Mouse (Mus musculus) cerebellum, adult 2 months (tissue): ENCODE results near the gene Fam174b.

Experiments
- CTCF ChIP-seq: fragments of 200-500 bp; IDR thresholded peaks from 2 replicates; pipeline ENCODE4 v1.5.1; 2011; ENCODE audit warnings: low read depth, mild to moderate bottlenecking, control low read depth, low read length, moderate library complexity, borderline replicate concordance; ENCODE audit not compliant: insufficient read depth
- POLR2A ChIP-seq: fragments of 200-500 bp; IDR thresholded peaks from 2 replicates; pipeline ENCODE4 v1.6.1; 2011; ENCODE audit warnings: low read length, control low read depth, borderline replicate concordance; ENCODE audit not compliant: insufficient read depth

DNA sequence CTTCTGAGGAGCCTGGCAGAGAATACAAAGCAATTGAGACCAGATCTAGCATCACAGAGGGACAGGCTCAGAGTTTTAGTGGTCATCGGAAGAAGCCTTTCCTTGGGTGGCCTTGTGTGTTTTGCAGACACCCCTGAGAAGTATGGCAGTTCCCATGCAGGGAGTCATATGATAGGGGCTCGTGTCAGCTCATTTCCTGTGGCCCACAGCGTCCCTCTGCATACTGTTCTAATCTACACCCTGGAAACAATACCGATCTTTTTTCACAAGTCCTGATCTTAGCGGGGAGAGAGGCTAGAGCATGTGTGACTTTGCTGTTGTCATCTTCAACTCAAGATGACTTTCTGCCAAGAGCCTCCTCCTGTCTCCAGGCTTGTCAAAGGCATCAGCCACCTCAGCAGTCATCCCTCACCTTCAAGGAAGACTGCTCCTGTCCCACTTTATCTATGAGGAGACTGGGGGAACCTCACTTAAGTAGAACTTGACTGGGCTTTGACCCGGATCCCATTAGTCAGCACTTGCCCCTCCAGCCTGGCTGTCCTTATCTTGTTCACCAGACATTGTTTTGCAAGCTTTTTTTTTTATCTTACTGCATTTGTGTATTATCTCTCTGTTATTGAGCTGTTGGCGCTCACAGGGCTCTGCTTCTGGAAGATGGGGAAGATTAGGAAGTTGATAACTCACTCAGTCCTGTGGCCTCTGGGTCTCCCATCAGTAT is 25.2 kb downstream of the Fam174b start:
- TF ChIP-seq CTCF (no peak), POLR2A (no peak)
